Mouse (Mus musculus) Muller cell, postnatal 12 days (primary cell): ENCODE measurements at regions not wholly inside any gene's neighbourhood (a gene's known extent, or its start where the extent isn't known, plus 50 kb on each side); places are given as distances from the start of the nearest gene placed in this dataset.
A peak's percentile ranks its signal among the peaks of the same experiment; 100 is the strongest.

Experiments
- DNase-seq: peaks from one replicate; pipeline ENCODE4 v3.0.0-alpha.2; 2015; ENCODE audit errors: inconsistent ontology term

DNA sequence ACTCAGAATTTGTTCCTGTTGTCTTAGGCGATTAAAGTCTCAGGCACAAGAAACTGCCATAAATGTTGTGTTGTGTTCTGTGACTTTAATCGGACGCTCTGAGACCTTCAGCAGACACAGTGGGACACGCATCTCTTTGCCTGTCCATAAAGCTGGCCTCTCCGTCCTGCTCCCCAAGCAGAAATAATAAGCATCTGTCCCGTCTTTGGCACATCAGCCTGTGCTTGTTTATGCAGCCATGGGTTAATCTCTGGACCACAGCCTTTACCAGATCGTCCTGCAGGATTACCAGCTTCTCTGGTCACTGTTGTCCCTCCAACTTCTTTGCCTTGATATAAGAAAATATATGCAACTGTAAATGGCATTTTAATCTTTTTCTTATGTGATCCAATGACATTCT lies 87.7 kb upstream of the Ret start:
- DNase-seq = no peak

DNA sequence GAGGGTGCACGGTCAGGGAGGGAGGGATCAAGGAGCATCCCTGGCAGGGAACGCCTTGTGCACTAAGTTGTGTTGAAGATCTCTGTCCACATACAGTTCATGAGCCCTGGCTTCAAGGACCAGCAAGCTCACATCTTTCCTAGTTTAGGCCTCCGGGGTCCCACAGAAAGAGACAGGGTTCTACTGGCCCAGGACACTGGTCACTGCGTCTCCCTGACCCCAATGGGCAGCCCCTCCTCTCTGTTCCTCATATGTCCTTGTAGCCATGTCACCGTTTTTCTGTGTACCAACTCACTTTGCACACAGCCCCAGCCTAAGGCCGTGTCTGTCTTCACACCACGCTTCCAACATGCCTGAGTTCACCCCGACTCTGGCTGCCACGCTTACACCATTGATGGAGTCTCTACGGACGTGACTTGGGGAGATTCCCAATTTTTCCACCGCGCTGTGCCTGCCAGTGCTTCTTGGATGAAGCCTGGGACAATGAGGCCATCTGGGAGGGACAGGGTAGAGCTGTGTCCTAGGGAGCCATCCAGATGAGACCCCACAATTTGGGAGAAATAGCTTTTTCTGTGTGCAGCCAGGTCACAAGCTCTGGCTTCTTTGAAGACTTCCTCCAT lies 86.5 kb upstream of the Ret start:
- no peak for DNase-seq

DNA sequence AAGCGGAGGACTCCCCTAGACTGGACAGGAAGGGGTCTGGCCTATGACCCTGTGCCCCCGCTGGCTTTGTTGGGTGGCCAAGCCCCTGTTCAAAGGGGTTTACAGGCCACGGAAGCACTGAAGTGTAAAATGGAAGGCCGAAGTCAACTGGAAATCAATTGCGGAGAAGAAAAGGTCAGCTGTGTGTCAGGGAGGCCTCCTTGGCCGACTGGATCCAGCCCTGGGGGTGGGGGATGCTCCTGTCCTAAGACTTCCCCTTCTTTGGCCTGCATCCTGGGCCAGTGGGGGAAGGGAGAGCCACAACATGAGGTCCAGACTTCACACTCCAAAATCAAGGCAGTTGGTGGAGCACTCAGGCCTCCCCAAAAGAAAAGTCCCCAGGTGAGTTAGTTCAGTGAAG lies 66.4 kb upstream of the Ret start:
- DNase-seq = no peak

DNA sequence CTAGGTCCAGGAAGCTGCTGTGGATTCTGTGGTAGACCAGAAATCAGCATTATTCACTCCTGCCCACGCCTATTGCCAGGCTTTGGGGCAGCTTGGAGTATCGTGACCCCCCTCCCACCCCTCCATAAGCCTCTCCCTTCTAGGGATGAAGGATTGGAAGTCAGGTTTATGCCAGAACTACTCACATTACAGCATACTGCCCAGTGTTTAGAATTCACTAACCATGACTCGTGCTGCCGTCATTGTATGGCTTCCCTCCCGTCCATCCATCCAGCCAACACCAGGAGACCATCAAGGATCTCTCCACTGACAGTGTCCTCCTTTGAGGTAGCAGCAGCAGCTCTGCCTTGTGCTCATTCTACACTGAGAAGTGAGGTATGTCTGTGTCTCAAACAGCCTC lies 62.4 kb upstream of the Ret start:
- DNase-seq = peak; percentile 3

DNA sequence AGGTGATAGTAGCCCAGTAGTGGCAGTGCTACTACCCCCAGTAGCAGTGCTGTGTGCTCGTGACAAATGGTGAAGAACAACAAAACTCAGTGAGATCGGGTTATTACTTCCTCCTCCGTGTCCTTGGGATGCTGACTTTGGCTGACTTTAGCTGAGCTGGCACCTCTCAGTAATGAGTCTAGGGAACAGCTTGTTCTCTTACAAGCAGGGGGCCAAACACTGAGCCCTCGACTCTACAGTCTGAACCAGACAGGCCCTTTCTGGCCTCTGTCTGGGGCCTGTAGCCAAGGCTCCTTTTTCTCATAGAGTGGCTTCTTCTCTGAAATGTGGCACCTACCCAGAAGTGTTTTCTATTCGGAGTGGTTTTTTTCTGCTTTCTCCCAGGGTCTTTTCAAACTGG lies 57.4 kb upstream of the Ret start:
- DNase-seq = no peak

DNA sequence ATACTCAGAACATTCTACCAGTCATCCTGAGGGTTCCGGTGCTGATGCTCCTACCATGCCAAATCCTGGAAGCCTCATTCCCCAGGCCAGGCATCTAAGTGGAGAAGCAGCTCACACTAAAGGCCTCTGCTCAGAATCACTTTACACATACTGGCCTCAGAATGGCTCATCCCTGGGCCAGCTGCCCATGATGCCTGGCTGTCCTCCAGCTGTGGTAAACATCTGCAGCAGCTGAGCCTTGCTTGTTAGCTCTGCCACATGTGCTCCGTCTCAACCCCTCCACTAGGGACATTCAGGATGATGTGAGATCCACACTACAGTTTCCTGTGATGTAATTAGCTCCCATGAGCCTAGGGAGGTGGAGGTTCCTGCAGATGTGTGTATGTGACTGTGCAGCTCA lies 55.2 kb upstream of the Ret start:
- no peak for DNase-seq

DNA sequence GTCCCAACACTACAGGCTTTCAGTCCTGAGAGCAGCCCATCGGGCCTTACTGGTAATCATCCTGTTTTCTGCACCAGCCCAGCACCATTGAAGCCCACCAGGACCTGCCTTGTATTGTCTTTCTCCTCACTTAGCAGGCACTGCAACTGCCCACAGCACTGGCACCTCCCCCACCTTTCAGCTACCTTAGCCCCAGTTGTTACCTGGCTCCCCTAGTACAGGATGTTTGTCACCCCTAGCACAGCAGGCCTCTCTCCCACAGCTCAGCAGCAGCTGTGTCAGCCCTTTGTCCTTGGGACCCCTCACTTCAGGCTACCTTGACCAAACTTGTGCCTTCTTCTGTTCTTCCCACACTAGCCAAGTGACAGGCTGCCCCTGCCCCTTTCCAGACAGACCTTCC lies 53.6 kb upstream of the Ret start:
- no peak for DNase-seq

DNA sequence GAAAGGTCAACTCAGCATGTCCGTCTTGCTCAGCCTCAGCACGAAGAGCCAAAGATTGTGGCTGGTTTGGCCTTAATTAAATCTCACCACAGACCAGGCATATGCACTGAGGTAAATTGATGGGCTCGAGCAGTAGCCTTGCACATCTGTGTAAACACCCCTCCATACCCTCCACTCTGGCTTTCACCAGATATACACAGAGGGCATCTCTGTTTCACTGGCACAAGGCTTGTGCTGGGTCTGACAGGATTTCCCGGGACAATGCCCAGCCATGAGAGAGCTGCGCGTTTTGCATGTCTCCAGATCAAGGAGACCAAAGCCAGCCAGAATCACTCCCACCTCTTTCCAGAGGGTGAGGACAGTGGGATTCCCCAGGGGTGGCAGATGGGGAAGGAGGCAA lies 52.5 kb upstream of the Ret start:
- no peak for DNase-seq
